Comparison of ENCODE assay signal across 8 mouse cellular contexts in genomic region chr17:27028284-27028795, GRCm38 (mm10). TPM values are rescaled to one million over a fixed set of nuclear protein-coding genes. Genes with fewer than 3 reads are reported as not detected.
DNase-seq lines count a peak whose midpoint lies in the region; ATAC-seq and TF ChIP-seq lines count a peak whose summit lies in the region.

No protein-coding gene starts in this region.

- no peak for TF ChIP-seq EP300 in liver, embryonic 14.5 days (IDR thresholded peaks at IDR 0.05; ENCODE audit: low read depth)
- peak; percentile 32 for TF ChIP-seq EP300 in stomach, postnatal 0 days (optimal IDR thresholded peaks at IDR 0.05)

- H3K4me1 ChIP-seq in brown adipose tissue, adult 24 weeks (ENCODE audit: control insufficient read depth, insufficient read depth, insufficient read length, low read length), result no peaks in the 10 kb centered on the region
- peaks cover 28% of the 10 kb centered on the region for H3K4me1 ChIP-seq in heart, embryonic 15.5 days (replicated peaks)
- peaks cover 0 to 12% of the 10 kb centered on the region in 2 experiments for H3K4me1 ChIP-seq in liver, embryonic 14.5 days (replicated peaks; ENCODE audit: control insufficient read depth in 2 of 2, insufficient read depth in 2 of 2, low read length in 1 of 2)
- H3K4me1 ChIP-seq in neural tube, embryonic 11.5 days (ENCODE audit: control insufficient read depth, insufficient read depth, low read length), result peaks cover 11% of the 10 kb centered on the region
- H3K4me1 ChIP-seq in stomach, postnatal 0 days (replicated peaks; ENCODE audit: control insufficient read depth, insufficient read depth), result peaks cover 7% of the 10 kb centered on the region

- H3K4me2 ChIP-seq in heart, embryonic 15.5 days, result peak overlapping the region; percentile 80
- peak overlapping the region; percentile 77 for H3K4me2 ChIP-seq in liver, embryonic 14.5 days (ENCODE audit: low read depth)
- peak overlapping the region; percentile 96 for H3K4me2 ChIP-seq in neural tube, embryonic 11.5 days (ENCODE audit: low read depth)
- peak overlapping the region; percentile 65 for H3K4me2 ChIP-seq in stomach, postnatal 0 days (replicated peaks; ENCODE audit: low read depth)

- under 1% methylated on average over 19 of the region's 19 CpGs for WGBS in heart, embryonic 15.5 days
- WGBS in liver, embryonic 14.5 days (ENCODE audit: insufficient replicate concordance), result 0% methylated on average over 19 of the region's 19 CpGs
- under 1% methylated on average over 19 of the region's 19 CpGs for WGBS in neural tube, embryonic 11.5 days
- under 1% methylated on average over 19 of the region's 19 CpGs for WGBS in stomach, postnatal 0 days

- peak overlapping the region; percentile 91 for H3K27ac ChIP-seq in brown adipose tissue, adult 24 weeks (replicated peaks; ENCODE audit: low read depth, low read length)
- peak overlapping the region; percentile 79 for H3K27ac ChIP-seq in heart, embryonic 15.5 days
- H3K27ac ChIP-seq in liver, embryonic 14.5 days, result peak overlapping the region; percentile 48
- H3K27ac ChIP-seq in neural tube, embryonic 11.5 days (ENCODE audit: low read depth, low read length), result peak overlapping the region; percentile 69; the same call in 1 of the 2 replicates
- H3K27ac ChIP-seq in stomach, postnatal 0 days (replicated peaks), result peak overlapping the region; percentile 79

- ATAC-seq in heart, embryonic 15.5 days (replicated peaks; ENCODE audit: insufficient number of reproducible peaks, insufficient read depth, low FRiP score, low read depth), result peak; percentile 81
- peak; percentile 84 for ATAC-seq in liver, embryonic 14.5 days (ENCODE audit: insufficient read depth)
- peak; percentile 69 for ATAC-seq in neural tube, embryonic 11.5 days (ENCODE audit: insufficient read depth, low FRiP score, low TSS enrichment)
- ATAC-seq in stomach, postnatal 0 days (ENCODE audit: low FRiP score, low TSS enrichment), result peak; percentile 77

- H3K36me3 ChIP-seq in heart, embryonic 15.5 days, result peaks cover 15% of the 10 kb centered on the region
- H3K36me3 ChIP-seq in liver, embryonic 14.5 days (replicated peaks; ENCODE audit: control insufficient read depth, insufficient read depth, low read depth), result no peaks in the 10 kb centered on the region; the same call in 1 of the 2 replicates
- no peaks in the 10 kb centered on the region; the same call in 1 of the 2 replicates for H3K36me3 ChIP-seq in neural tube, embryonic 11.5 days (ENCODE audit: control insufficient read depth, insufficient read depth, low read length)
- peaks cover 4% of the 10 kb centered on the region; the same call in 1 of the 2 replicates for H3K36me3 ChIP-seq in stomach, postnatal 0 days (ENCODE audit: control insufficient read depth, insufficient read depth, low read length)

- DNase-seq in CD4-positive, CD25-positive, alpha-beta regulatory T cell, adult 2 months (ENCODE audit: low read depth, low spot score), result peak; percentile 91
- DNase-seq in fibroblast of lung, adult 2 months (ENCODE audit: low read depth), result peak; percentile 74
- DNase-seq in kidney, postnatal 25 days, result peak; percentile 92 to 93
- peak; percentile 68 to 72 (median 70) for DNase-seq in liver, embryonic 14.5 days (ENCODE audit: low read depth in 3 of 3, low spot score in 3 of 3)
- peak; percentile 86 for DNase-seq in neural tube, embryonic 11.5 days (ENCODE audit: low spot score)
- DNase-seq in stomach, postnatal 0 days (ENCODE audit: low spot score), result peak; percentile 93

- peak; percentile 94 for TF ChIP-seq CTCF in liver, embryonic 14.5 days (IDR thresholded peaks at IDR 0.05; ENCODE audit: low read depth)
- peak; percentile 92 for TF ChIP-seq CTCF in stomach, postnatal 0 days (IDR thresholded peaks at IDR 0.05; ENCODE audit: low read depth)

- peak overlapping the region; percentile 88 for H3K9ac ChIP-seq in heart, embryonic 15.5 days
- peak overlapping the region; percentile 80 for H3K9ac ChIP-seq in liver, embryonic 14.5 days (replicated peaks)
- H3K9ac ChIP-seq in neural tube, embryonic 11.5 days (ENCODE audit: low read length), result peak overlapping the region; percentile 98
- peak overlapping the region; percentile 81 for H3K9ac ChIP-seq in stomach, postnatal 0 days (ENCODE audit: low read length)

- H3K9me3 ChIP-seq in heart, embryonic 15.5 days (replicated peaks), result no peaks in the 10 kb centered on the region
- H3K9me3 ChIP-seq in liver, embryonic 14.5 days (ENCODE audit: control insufficient read depth, low read length), result no peaks in the 10 kb centered on the region
- H3K9me3 ChIP-seq in neural tube, embryonic 11.5 days (ENCODE audit: control insufficient read depth, low read length), result no peaks in the 10 kb centered on the region
- H3K9me3 ChIP-seq in stomach, postnatal 0 days (ENCODE audit: control insufficient read depth, low read length), result no peaks in the 10 kb centered on the region

- H3K27me3 ChIP-seq in heart, embryonic 15.5 days, result no peaks in the 10 kb centered on the region
- H3K27me3 ChIP-seq in liver, embryonic 14.5 days (ENCODE audit: control insufficient read depth, insufficient read depth, low read length), result no peaks in the 10 kb centered on the region
- H3K27me3 ChIP-seq in neural tube, embryonic 11.5 days (ENCODE audit: control insufficient read depth, insufficient read depth, low read length), result no peaks in the 10 kb centered on the region
- no peaks in the 10 kb centered on the region for H3K27me3 ChIP-seq in stomach, postnatal 0 days (ENCODE audit: control insufficient read depth, insufficient read depth, low read length)

- H3K4me3 ChIP-seq in brown adipose tissue, adult 24 weeks (ENCODE audit: insufficient read depth, low read depth, low read length), result peak overlapping the region; percentile 92
- peak overlapping the region; percentile 69 for H3K4me3 ChIP-seq in heart, embryonic 15.5 days
- H3K4me3 ChIP-seq in liver, embryonic 14.5 days (ENCODE audit: insufficient read depth in 1 of 2, low read depth in 2 of 2, low read length in 2 of 2), result peak overlapping the region; percentile 65 to 88
- peak overlapping the region; percentile 68 for H3K4me3 ChIP-seq in neural tube, embryonic 11.5 days (ENCODE audit: low read depth, low read length)
- H3K4me3 ChIP-seq in stomach, postnatal 0 days (ENCODE audit: low read depth, low read length), result peak overlapping the region; percentile 62

RNA-seq across cellular contexts. Expression of gene Bak1, which starts 0.5 kb away (rescaled TPM):
- 29.3 and 35.0 TPM in 2 replicates for polyA plus RNA-seq in brown adipose tissue, adult 24 weeks (2012; ENCODE audit: insufficient read depth, insufficient read length, missing spikeins)
- 4.7 and 5.7 TPM in 2 replicates for polyA plus RNA-seq in heart, embryonic 15.5 days (2015; fragmentation: Nextera tagmentation; extraction: Ambion mirVana)
- polyA plus RNA-seq in liver, embryonic 14.5 days (2012; rRNA removed), result 16.1 and 17.3 TPM in 2 replicates
- 5.4 and 5.8 TPM in 2 replicates for polyA plus RNA-seq in liver, embryonic 14.5 days (2014; fragmentation: Nextera tagmentation; extraction: Ambion mirVana)
- polyA plus RNA-seq in neural tube, embryonic 11.5 days (2014; fragmentation: Nextera tagmentation; extraction: Ambion mirVana), result 8.2 and 8.3 TPM in 2 replicates
- polyA plus RNA-seq in stomach, postnatal 0 days (2015; fragmentation: Nextera tagmentation; extraction: Ambion mirVana), result 3.5 and 3.6 TPM in 2 replicates

RNA-seq across cellular contexts. Expression of gene Itpr3, which starts 28.8 kb away (rescaled TPM):
- 1.2 and 1.3 TPM in 2 replicates for polyA plus RNA-seq in brown adipose tissue, adult 24 weeks (2012; ENCODE audit: insufficient read depth, insufficient read length, missing spikeins)
- 1.4 and 2.8 TPM in 2 replicates for polyA plus RNA-seq in heart, embryonic 15.5 days (2015; fragmentation: Nextera tagmentation; extraction: Ambion mirVana)
- polyA plus RNA-seq in liver, embryonic 14.5 days (2012; rRNA removed), result 0.96 and 1.00 TPM in 2 replicates
- polyA plus RNA-seq in liver, embryonic 14.5 days (2014; fragmentation: Nextera tagmentation; extraction: Ambion mirVana), result 0.53 and 0.75 TPM in 2 replicates
- polyA plus RNA-seq in neural tube, embryonic 11.5 days (2014; fragmentation: Nextera tagmentation; extraction: Ambion mirVana), result 1.2 and 1.4 TPM in 2 replicates
- polyA plus RNA-seq in stomach, postnatal 0 days (2015; fragmentation: Nextera tagmentation; extraction: Ambion mirVana), result 5.9 and 6.6 TPM in 2 replicates

RNA-seq across cellular contexts. Expression of gene Zbtb9, which starts 55.4 kb away (rescaled TPM):
- polyA plus RNA-seq in brown adipose tissue, adult 24 weeks (2012; ENCODE audit: insufficient read depth, insufficient read length, missing spikeins), result 2.4 and 3.0 TPM in 2 replicates
- 8.3 and 10.2 TPM in 2 replicates for polyA plus RNA-seq in heart, embryonic 15.5 days (2015; fragmentation: Nextera tagmentation; extraction: Ambion mirVana)
- polyA plus RNA-seq in liver, embryonic 14.5 days (2012; rRNA removed), result 3.1 and 4.0 TPM in 2 replicates
- 2.6 and 3.4 TPM in 2 replicates for polyA plus RNA-seq in liver, embryonic 14.5 days (2014; fragmentation: Nextera tagmentation; extraction: Ambion mirVana)
- polyA plus RNA-seq in neural tube, embryonic 11.5 days (2014; fragmentation: Nextera tagmentation; extraction: Ambion mirVana), result 13.5 and 14.1 TPM in 2 replicates
- polyA plus RNA-seq in stomach, postnatal 0 days (2015; fragmentation: Nextera tagmentation; extraction: Ambion mirVana), result 6.9 and 7.8 TPM in 2 replicates

Comparison
In these comparisons a context has a peak if more than half of its experiments do, and no peak if none do; other contexts are left out.
1. Peak in every context shown above with its lines: DNase-seq, ATAC-seq, H3K4me3 ChIP-seq and H3K27ac ChIP-seq.